Mouse (Mus musculus) liver, embryonic 14.5 days (tissue): ENCODE results near the gene Ppt1.

ENCODE experiments used
- CTCF ChIP-seq: IDR thresholded peaks from 2 replicates; pipeline ENCODE4 v1.5.1; 2016; ENCODE audit warnings: antibody characterized with exemption, low read depth, control low read depth
- EP300 ChIP-seq: IDR thresholded peaks from 2 replicates; pipeline ENCODE4 v1.6.1; 2016; ENCODE audit warnings: antibody characterized with exemption, low read depth

GRCm38 (mm10) chr4:122861836-122862235 is 25.8 kb downstream of the Ppt1 start:
- no peak for TF ChIP-seq CTCF
- no peak for TF ChIP-seq EP300
